Mouse (Mus musculus): ENCODE results near the gene Nckap5.

The Nckap5 gene

DNA sequence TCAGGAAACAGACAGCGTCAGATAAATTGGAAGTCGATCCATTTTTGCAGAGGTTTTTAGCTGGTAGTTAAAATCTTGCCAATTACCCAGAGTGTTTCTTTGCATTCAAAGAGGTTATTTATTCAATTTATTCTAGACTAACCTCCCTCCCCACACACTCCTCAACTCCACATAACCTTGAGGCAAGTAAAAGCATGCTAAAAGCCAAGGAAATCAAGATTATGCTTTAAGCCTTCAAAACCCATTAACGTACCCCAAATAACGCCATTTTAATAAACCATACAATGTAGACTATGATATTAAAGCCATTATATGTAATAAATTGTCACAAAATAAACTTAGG is 129.7 kb downstream of the Nckap5 start:
- DNase-seq (ENCODE audit: low spot score in 2 of 2), result no peak

DNA sequence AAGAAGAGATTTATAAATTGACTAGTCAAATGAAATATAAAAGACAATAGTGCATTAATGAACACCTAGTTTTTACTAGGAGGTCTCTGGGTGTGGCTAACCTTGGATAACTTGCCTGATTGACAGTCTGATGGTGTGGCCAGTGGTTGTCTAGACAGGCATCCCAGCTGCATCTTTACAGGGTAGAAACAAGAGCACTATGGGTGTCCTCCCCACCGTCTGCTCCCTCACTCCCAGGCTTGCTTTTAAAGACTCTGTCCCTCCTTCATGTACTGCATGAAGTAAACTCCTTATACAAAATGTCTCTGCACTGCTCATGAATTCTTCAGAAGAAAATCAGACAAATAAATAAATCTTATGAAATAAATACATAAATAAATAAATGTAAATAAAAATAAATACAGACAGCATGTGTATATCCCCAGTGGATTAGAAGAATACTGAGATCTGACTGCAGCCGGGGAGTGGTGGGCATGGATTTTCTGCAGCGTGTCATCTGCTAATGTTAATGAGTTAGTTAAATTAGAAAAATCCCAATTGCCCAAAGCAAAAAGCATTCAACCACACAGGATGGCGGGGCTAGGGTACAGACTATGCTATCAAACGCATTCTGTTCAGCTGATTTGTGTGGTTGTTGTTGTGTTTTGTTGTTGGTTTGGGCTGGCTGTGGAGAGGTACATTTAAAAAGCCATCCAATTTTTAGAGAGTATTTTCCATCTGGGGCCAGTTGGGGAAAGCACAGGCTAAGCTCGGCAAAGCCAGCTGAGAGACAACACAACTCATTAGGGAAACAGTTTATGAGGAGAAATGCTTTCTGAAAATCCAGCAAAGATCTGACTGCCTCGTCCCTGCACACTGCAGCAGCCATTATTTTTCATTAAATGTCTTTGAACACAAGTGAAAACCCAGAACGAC is 130.3 kb downstream of the Nckap5 start:
- DNase-seq (ENCODE audit: low spot score in 2 of 2), result no peak

DNA sequence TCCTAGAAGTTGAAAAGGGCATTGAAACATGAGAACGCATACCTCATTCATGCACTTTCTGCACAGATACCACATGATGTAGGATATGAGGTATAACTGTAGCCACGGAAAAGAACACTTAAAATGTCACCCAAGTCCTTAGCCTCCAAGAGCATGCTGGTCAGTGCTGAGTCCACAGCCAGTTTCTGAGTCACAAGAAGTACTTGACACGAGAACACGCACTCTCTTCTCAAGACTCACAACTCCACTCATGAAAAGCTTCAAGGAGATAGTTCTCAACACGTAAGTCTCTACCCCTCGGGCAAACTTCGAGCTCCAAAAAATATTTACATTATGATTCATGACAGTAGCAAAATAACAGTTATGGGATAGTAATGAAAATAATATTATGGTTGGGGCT is 137.0 kb downstream of the Nckap5 start:
- DNase-seq (ENCODE audit: low spot score in 2 of 2), result no peak

DNA sequence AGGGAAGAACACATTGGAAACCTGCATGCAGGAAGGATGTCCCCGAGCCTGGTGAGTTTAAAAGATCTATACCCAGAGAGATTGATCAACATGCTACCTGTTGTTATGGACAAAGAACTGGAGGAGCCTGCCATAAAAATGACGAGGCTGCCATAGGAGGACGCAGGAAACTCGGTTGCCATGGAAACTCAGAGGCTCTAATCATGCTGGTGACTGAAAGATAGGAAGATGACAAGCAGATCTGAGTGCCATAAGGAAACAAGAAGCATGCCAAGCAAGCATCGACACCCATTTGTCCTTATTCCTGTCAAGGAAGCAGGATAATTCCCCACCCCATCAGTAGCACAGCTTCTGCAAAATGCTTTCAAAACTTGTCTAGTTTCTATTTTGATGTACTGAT is 142.0 kb downstream of the Nckap5 start:
- DNase-seq (ENCODE audit: low spot score in 2 of 2), result peak in 1 of 2 experiments; percentile 11

DNA sequence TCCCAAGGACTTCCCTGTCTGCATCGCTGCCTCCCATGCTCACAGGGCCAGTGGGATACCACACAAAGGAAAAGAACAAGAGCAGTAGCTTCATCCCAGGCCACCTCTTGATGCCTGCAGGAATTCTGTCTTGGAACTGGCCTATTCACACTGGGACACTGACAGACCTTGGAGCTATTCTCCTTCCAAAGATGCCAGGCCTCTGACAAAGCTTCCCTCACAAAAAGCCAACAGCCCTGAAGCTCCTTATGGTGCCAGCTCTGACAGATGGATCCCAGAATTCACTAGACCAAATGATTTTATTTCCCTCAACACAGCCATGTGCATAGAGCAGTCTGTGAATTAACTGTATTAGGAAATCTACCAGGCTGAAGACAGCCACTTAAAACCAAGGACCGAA is 143.9 kb downstream of the Nckap5 start:
- DNase-seq (ENCODE audit: low spot score in 2 of 2), result peak in 1 of 2 experiments; percentile 32

DNA sequence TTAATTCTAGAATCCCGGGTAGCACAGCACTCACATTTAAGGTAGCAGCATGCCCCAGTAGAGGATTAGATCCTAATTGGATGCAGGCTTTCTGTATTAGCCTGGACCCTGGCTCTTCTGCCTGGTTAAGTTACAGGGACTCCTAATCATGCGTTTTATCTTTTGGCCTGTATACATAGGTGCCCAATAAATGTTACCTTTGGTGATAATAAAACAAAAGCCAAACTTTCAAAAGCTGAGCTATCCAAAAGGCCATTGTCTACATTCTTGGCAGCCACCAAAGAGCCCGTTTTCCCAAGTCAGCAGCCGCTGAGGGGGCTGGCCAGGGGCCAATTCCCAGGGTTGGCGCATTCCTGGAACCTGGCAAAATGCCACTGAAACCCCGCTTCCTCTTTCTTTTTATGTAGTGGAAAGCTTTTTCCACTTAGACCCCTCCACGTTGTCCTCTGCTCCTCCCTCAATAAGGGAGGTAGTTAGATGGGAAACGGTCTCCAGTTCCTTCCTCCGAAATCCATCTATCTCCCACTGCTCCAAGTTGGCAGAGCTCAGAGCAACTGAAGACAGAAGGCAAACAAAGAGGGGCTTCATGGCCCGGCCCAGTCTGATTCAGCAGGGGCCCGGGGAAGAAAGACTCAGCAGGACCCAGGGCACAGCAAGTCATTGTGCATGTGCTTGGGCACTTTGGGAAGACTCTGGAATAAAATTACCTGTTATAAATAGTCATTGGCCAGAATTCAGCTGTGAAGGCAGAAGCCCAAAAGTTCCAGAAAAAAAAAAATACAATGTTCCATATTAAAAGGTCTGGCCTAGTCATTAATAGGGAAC is 146.8 kb downstream of the Nckap5 start:
- DNase-seq (ENCODE audit: low spot score in 2 of 2), result peak; percentile 39 to 70

DNA sequence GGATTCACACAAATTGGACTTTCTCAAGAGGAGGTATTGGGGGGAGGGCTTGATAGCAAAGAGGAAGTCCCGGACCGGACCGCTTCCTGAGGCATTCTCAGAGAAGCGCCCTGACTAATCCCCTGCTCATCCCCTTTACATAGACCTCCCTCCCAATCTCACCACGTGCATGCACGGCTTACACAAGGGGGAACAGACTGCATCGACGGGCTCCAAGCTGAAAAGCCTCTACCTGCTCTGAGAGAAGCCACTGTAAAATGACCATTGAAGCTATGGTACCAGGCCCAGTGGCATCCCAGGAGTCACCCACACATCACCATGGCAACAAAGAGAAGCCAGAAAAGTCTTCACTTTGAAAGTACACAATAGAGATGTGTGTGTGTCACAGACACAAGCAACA is 148.8 kb downstream of the Nckap5 start:
- no peak for DNase-seq (ENCODE audit: low spot score in 2 of 2)

DNA sequence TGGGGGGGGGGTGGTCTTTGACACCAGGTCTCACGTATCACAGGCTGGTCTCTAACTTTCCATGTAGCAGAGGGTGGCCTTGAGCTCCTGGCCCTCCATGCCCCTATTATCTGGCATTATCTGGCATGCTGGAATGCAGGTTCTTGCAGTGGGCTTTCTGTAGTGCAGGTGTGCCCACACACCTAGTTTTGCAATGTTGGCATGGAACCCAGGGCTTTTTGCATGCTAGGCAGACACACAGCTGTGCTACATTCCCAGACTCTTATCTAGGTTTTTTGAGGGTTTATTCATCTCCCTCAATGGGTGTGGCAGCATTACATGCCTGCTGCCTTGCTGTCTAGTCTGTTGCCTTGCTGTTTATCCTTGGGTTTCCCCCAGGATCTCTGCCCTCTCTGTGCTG is 151.3 kb downstream of the Nckap5 start:
- no peak for DNase-seq (ENCODE audit: low spot score in 2 of 2)

DNA sequence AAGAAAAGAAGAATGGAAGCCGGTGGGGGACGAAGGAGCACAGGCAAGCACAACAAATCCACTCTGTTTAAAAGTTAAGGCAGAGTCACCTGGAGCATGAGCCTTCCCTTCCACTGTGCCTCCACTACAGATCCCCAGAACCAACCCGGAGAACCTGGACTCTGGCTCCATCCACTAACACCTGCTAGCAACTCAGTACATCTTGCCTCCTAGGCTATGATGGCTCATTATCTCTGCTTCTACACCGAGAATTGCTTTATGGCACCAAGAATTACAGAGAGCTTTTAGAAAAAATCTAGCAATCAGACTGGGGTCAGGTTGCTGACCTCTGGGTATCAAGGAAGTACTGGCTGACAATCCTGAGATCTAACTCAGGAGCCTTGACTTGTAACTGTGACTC is 153.3 kb downstream of the Nckap5 start:
- no peak for DNase-seq (ENCODE audit: low spot score in 2 of 2)

DNA sequence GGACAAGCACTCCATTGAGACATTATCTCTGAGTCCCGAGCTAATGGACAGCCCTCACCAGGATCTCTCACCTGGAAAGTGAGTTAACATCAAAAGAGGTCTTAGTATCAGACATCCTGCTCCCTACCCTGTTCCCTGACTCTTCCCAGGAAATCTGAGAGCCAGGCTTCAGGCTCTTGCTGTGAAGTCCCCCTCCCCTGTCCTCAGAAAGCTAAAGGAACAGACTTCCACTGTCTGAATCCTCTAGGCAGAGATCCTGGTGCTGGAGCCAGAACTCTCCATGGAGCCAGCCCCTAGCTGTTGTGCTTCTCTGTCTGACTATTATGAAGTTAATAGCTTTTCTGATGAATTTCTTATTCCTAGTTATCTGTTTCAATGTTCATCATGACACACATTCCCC is 153.8 kb downstream of the Nckap5 start:
- no peak for DNase-seq (ENCODE audit: low spot score in 2 of 2)

DNA sequence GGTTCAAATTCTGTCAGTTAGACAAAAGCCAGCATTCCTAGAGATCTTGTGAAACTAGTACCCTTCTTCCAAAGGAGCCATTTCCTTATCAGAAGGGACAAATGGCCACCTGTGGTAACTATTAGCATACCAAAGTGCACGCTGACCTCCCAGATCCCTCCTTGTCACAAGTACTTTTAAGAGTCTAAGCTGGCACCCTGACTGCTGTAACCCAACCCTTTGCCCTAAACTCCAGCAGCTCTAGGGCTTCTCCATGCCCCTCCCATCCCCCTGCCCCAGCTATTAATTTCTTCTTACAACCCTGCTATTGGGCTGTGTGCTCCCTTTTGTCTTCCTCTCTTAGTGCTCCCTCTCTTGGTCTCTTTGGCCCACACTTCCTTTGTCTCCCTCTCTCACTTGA is 155.5 kb downstream of the Nckap5 start:
- DNase-seq (ENCODE audit: low spot score in 2 of 2), result no peak

DNA sequence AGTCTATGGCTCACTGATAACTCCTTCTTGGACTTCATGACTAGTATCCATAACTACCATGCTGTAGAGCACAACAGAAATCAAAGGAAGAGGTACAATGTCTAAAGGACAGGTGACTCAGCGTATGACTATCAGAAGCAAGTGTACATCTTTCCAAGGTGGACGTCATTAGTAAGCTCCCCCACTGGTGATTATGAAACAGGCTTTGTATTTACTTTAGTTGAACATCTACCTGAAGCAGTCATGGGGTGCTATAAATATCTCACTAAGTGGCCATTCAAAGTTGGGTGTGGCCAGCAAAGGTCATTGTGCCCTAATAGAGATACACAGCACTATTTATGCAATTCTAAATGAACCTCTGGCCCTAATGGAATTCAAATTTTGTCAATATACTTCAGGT is 157.4 kb downstream of the Nckap5 start:
- DNase-seq (ENCODE audit: low spot score in 2 of 2), result no peak

DNA sequence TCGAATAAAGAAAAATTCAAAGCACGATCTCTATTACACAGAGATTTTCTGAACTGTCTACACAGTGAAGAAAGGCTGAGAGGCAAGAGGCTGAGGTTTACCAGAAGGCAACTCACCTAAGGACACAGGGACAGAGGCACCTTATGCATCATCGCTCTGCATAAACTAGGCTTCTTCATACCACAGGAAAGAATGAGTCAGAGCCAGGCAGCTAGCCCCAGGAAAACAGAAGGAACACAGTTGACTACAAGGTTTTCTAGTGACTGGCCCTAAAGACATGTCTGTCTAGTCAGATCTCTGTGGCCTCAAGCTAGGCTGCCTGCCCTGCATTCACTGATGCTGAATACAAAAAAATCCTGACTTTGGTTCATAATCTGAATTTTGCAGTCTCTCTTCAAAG is 160.1 kb downstream of the Nckap5 start:
- no peak for DNase-seq (ENCODE audit: low spot score in 2 of 2)

DNA sequence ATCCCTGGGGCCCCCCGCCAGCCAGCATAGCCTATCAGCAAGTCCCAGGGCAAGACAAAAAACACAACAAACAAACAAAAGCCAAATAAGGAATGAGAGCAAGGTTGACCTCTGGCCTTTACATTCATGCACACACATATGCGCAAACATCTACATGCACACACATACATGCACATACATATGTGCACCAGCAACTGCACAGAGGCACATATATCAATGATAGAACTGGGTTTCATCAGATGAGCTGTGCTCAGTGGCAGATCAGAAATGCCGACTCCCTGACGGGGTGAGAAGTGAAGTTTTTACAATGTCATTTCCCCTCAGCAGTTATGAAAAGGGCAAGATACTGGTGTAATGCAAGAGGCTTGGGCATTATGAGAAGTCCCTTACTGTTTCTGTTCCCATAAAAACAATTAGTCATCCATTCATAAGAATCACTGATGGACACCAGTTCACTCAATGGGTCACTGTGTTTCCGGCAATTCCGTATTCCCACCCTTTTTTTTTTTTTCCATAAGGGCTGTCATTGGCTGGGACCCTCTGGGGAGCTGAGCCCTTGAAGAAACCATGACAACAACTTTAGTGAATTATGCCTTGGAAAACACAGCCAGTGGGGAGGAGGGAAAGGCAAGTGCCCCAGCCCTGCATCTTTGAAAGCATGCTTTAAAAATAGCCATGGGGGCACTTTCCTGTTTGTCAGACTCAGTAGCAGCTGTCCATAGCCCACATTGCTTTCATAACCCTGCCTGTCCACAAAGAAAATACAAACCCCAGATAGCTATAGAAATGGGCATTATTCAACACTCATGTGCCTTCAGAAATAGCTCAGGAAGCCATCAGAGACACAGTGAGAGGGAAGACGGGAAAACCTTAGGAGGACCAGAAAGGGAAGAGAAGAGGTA is 170.2 kb downstream of the Nckap5 start:
- no peak for DNase-seq (ENCODE audit: low spot score in 2 of 2)

DNA sequence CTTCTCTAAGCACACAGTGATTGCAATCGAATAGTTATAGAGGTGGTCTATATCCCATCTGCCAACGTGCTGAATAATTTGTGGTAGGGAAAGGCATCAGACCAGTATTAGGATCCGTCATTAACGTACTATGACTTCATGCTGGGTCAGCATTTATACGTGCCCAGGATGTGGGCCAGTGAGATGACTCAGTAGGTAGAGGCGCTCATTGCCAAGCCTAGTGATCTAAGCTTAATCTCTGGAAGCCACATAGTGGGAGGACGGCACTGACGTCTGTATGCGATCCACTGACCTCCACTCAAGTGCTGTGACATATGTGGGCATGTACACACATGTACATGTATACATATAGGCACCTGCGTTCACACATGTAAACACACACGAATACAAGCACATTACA is 171.9 kb downstream of the Nckap5 start:
- no peak for DNase-seq (ENCODE audit: low spot score in 2 of 2)

DNA sequence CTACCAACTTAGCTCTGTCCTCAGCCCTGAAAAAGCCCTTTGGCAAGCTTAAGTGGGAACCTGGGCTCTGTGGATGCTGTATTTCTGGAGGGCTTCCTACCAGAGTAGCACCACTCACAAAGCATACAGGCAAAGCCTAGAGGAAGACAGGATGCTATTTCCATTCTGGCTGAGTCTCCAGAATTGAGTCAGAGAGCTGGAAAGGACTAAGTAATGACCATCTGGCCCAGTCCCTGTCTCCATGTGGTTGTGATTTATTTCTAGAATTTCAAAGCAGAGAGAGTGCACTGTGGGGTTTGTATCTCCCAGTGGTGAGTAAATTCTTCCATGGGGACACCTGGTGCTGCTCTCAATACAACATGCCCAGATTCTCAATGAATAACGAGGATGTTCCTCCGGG is 174.4 kb downstream of the Nckap5 start:
- peak; percentile 52 to 80 for DNase-seq (ENCODE audit: low spot score in 2 of 2)

DNA sequence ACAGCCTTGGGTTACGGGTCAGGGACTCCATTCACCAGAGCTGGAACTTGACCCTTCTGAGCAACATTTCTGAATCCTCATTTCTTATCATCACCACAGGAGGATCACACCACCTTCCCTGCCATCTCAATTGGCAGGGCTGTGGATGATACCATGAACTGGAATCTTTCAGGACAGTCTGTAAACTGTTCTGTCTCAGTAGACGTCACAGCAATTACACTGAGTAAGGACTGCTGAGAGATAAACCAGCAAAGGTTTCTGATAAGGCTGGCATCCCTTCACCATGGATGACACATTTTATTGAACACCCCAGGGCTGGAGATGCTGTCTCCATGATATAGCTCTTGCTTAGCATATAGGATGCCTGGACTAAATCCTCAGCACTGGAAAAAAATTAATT is 178.5 kb downstream of the Nckap5 start:
- no peak for DNase-seq (ENCODE audit: low spot score in 2 of 2)

DNA sequence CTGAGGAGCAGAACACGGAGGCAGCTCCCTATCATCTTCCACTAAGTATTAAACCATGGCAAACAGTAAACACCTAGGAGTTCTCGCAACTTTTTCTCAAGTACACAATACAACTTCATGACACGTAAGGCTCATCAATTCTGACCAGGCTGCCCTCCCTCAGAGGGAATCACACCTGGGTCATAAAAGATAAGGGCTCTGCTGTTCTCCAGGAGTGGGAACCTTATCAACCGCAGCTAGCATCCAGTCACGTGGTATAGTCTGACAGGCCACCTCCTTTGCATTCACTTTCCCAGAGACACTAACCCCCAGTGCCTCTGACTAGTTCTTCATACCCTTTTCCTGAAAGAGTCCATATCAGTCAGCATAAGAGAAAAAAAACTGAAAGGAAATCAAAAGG is 179.8 kb downstream of the Nckap5 start:
- no peak for DNase-seq (ENCODE audit: low spot score in 2 of 2)

DNA sequence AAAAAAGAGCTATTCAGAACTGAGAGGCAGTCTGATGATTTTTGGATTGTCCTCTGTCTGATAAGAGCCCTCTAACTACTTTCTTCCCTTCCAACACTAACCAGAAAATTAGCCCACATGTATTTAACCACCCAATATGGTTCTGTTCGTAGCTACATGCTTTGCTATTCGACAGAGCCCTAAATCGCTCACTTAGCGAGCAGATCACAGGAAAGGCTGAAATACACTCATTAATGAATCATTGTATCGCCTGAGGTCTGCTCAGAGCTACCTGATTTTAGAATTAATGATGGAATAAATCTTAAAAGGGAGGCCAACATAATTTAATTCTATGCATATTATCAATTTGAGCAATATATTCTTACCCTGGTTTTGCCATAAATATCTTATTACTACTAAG is 187.8 kb downstream of the Nckap5 start:
- no peak for DNase-seq (ENCODE audit: low spot score in 2 of 2)

DNA sequence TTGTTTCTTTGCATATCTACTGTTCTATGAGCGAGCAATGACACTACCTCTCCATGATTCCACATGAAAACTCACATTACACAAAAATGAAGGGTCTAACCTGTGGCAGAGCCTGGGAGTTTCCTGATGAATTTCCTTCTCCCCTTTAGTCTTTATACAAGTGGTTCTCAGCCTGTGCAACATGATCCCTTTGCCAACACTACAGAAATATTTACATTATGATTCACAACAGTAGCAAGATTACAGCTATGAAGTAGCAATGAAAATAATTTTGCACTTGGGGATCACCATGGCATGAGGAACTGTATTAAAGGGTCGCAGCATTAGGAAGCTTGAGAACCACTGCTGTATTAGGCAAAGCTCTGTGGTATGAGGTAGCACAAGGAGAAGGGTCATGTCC is 191.1 kb downstream of the Nckap5 start:
- DNase-seq (ENCODE audit: low spot score in 2 of 2), result no peak

DNA sequence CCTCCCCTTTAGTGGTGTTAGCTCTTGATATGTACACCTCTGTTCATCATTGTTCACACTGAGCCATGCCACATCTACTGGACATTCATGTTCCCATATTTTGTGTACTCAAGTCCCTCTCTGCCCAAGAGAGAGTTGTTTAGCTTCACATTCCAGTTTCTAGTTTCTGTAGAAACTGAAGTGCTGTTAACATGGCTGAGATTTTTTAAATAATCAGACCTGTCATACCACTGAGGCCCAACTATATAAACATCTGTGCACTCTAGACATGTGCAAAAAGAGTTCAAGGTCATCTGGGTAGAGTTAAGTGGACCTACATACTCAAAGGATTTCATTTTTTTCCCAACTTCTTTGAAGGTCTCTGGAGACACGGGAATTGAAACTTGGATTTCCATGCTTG is 193.1 kb downstream of the Nckap5 start:
- no peak for DNase-seq (ENCODE audit: low spot score in 2 of 2)

DNA sequence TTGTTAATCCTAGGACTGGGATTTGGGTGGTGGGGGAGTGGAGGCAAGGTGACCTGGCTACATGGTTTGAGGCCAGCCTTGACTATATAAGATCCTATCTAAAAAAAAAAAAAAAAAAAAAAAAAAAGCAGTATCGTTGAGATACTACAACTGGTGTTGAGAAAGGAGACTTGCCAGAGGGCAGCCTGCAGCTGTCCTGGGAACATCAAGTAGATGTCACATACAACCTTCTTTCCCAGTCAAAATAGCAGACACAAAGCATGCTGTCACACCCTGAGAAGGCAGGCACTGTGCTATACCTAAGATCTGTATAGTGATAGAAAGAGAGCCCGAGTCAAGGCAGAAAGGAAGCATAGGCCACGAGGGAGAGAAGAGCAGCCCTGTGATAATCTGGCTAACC is 204.4 kb downstream of the Nckap5 start:
- no peak for DNase-seq (ENCODE audit: low spot score in 2 of 2)

All from frontal cortex, postnatal 36 days (tissue).